Mouse (Mus musculus): ENCODE results near the gene Lef1. TPM values are rescaled to one million over a fixed set of nuclear protein-coding genes. Genes with fewer than 3 reads are reported as not detected.

Lef1 gene
- total RNA-seq (2021), result under 1 TPM; 0.29 to 0.45 TPM

GRCm38 (mm10) chr3:131110191-131111150 is at the start of gene Lef1:
TSS of gene Lef1 (plus strand) at chr3:131110471.
- intact Hi-C loops (cut with DNase I), result no loop called here
- DNase-seq (ENCODE audit: low spot score), result no peak

DNA sequence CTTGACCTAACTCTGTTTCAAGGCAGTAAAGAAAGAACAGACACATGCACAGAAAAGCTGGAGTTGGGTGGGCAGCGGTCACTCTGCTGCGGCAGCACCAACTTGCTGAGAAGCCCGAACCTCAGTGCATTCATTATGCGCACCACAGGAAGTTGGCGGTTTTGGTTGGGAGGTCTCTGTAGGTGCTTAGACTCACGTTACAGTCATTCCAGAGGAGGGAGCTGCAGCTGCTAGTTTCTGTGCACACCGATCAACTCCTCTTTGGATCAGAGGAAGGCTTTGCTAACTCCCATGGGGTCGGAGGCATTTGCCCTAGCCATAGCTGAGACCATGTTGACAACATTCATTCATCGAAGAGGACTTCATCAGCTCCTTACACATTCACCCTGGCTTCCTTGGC is 45.3 kb upstream of the Lef1 start:
- intact Hi-C loops (cut with DNase I), result no loop called here
- no peak for DNase-seq (ENCODE audit: low spot score)

DNA sequence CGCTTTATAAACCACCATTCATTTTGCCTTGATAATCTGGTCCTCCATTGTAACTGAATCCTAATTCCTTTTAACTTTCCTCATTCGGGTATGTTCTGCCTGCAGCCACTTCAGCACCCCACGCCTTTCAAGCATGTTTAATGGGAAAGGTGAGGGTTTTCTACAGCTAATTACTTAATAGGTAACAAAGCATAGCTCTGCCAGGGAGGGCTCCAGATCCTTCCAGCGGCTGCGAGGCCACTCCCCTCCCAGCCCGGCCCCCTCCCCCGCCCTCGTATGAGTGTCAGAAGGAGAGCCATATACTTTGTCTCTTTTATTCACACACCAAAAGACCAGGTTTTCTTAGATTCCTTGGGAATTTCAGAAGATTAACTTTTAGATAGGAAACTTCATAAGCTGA is 44.1 kb upstream of the Lef1 start:
- no peak for DNase-seq (ENCODE audit: low spot score)
- intact Hi-C loops (cut with DNase I), result no loop called here

GRCm38 (mm10) chr3:131068000-131068399 is 42.3 kb upstream of the Lef1 start:
- intact Hi-C loops (cut with DNase I), result no loop called here
- no peak for DNase-seq (ENCODE audit: low spot score)

DNA sequence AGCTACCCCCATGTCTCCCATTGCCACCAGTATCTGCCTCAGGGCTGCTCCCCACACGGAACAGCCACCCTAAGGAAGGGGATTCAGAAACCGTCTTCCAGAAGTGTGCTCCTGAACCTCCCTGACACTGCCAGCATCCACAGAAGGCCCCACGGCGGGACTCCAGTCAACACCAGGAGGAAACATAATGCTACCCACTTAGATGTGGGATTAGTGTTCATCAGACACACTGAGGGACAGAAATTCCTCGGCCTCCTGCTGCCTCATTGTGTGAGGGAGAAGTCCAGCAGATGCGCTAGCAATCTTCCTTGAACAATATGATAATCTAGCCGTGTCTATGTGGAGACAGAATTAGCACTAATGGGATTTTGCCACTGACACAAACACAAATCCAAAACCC is 40.1 kb upstream of the Lef1 start:
- intact Hi-C loops (cut with DNase I), result no loop called here
- no peak for DNase-seq (ENCODE audit: low spot score)

- intact Hi-C loops (cut with DNase I), result no loop called here
Observed at GRCm38 (mm10) chr3:131072661-131073060, 37.6 kb upstream of the Lef1 start.

DNA sequence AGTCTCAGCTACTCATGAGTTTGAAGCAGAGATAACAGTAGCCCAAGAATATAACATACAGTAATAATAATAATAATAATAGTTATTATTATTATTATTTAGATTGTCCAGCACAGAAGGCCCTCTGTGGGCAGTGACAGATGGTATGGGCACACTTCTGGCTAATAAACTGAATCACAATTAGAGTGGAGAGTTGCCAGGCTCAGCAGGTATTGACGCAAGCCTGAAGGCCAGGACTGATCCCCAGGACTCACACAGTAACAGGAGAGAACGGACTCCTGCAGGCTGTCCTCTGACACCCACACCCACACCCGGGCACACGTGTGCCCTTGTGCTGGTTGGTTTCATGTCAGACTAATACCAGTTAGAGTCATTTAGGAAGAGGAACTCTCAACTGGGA is 36.3 kb upstream of the Lef1 start:
- DNase-seq (ENCODE audit: low spot score), result no peak
- intact Hi-C loops (cut with DNase I), result no loop called here

More at GRCm38 (mm10) chr3:131072661-131073060, 37.6 kb upstream of the Lef1 start:
- no peak for DNase-seq (ENCODE audit: low spot score)

DNA sequence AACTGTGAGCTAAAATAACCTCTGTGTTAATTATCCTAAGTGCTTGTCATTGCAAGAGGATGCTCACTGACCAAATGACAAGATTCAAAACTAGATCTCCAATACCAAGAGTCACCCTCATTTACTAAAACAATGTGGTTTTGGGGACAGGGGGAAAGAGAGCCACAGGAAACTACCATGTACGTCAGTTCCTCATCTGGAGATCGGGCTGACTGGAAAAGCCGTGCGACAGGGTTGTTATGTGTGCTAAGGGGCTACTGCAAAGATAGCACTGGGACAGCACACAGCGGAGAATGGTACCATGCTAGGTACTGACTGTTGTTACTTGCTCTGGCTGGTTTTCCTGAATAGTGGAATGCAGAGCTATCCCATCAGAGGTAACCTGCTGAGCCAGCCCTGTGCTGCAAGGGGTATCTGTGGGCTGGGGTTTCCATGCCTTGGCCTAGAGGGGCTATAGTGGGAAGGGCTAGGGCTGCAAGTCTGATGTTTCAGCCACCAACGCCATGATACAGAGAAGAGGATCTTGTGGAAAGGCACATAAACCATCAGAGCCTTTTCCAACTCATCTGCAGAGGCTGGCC is 32.1 kb upstream of the Lef1 start:
- intact Hi-C loops (cut with DNase I), result no loop called here

DNA sequence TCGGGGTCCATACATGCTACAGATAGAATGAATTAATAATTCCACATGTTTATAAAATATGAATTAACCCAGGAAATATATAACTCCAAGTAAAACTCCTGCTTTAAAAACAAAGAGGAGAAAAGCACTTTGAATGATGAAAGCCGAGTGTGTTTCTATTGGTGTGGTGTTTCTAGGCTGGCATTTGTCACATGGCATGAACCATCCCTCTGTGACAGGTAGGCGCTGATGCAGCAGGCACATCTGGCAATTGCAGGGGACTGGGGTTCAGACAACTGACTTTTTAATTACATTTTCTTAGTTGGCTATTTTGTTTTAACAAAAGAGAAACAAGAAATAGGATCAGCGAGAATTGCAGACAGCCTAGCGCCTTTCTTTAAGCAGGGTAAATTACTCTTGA is 31.6 kb upstream of the Lef1 start:
- intact Hi-C loops (cut with DNase I), result no loop called here
- DNase-seq (ENCODE audit: low spot score), result no peak

More for the DNA sequence above, 32.1 kb upstream of the Lef1 start:
- DNase-seq (ENCODE audit: low spot score), result no peak

GRCm38 (mm10) chr3:131083722-131084121 is 26.5 kb upstream of the Lef1 start:
- no peak for DNase-seq (ENCODE audit: low spot score)
- intact Hi-C loops (cut with DNase I), result no loop called here

DNA sequence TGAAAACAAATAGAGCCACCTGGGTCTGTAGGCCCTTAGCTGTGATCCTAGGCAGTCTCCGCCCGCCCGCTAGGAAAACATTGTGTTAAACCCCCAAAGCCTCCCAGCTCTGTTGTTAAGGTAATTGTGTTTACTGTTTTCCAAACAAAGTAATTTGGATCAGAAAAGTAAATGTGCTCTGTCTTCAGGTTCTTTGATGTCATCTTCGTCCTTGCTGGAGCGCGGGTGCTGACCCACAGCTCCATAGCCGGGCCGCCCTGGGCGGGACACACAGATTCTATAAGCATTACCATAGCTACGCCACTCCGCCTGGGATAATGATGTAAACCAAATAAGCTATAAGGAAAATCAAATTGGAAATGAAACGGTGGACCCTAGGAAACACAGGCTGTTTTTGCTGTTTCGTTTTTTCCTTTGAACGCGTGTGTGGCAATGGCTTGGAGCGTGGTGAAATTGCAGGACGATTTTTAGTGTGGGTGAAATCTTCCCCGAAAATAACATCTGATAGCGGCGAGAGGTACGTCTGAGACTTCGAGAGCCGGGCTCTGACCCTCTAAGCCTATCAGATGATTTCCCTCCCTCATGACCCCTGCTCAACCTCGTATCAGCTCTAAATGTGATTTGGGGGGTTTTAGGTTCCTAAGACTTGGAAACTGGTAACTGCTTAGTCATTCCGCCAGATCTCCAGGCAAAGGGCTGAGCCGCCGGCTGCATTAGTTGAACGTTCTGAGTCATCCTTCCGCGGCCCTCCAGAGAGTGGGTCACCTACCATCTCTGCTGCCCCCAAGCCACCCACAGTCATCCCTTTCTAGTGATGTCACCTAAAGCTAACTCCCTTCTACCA is 25.3 kb upstream of the Lef1 start:
- intact Hi-C loops (cut with DNase I), result no loop called here
- no peak for DNase-seq (ENCODE audit: low spot score)

DNA sequence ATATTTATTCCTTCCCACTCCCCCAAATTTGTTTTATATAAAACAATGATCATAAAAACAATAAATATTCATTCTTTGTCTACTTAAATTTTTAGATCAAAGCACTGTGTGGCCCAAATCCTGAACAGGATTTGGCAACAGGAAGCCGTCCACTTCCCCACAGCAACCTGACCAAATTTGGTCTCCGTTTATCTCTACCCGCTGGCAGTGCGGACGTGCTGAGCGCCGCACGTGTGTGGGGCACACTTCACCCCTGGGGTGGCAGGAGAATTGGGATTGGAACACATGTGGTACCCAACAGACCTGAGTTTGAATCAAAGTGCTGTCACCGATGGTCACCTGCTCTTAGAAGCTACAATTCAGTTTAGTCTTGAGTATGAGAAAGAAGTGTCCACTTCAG is 24.3 kb upstream of the Lef1 start:
- DNase-seq (ENCODE audit: low spot score), result no peak
- intact Hi-C loops (cut with DNase I), result no loop called here

DNA sequence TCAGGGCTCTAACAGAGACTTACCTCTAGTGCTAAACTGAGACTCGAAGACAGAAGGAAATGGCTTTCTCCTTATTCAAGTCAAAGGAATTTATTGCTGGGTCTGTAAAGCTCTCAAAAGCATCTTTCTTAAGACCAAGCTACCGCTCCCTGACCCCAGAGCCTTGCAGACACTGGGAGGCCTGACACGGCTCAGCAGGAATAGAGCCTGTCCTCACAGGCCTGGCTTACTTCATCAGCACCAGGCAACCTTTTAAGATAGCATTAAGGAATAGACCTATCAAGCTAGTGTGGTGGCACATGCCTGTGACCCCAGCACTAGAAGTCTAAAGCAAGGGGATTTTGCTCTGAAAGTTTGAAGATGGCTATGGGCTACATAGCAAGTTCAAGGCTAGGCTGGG is 20.6 kb upstream of the Lef1 start:
- intact Hi-C loops (cut with DNase I), result no loop called here
- DNase-seq (ENCODE audit: low spot score), result no peak

GRCm38 (mm10) chr3:131092113-131092512 is 18.2 kb upstream of the Lef1 start:
- DNase-seq (ENCODE audit: low spot score), result no peak
- intact Hi-C loops (cut with DNase I), result no loop called here

GRCm38 (mm10) chr3:131093736-131094135 is 16.5 kb upstream of the Lef1 start:
- DNase-seq (ENCODE audit: low spot score), result no peak
- intact Hi-C loops (cut with DNase I), result no loop called here

- intact Hi-C loops (cut with DNase I), result no loop called here
Observed at GRCm38 (mm10) chr3:131096105-131096504, 14.2 kb upstream of the Lef1 start.

GRCm38 (mm10) chr3:131102191-131102774 is 8.0 kb upstream of the Lef1 start:
- intact Hi-C loops (cut with DNase I), result no loop called here
- DNase-seq (ENCODE audit: low spot score), result no peak

More at GRCm38 (mm10) chr3:131096105-131096504, 14.2 kb upstream of the Lef1 start:
- DNase-seq (ENCODE audit: low spot score), result no peak

DNA sequence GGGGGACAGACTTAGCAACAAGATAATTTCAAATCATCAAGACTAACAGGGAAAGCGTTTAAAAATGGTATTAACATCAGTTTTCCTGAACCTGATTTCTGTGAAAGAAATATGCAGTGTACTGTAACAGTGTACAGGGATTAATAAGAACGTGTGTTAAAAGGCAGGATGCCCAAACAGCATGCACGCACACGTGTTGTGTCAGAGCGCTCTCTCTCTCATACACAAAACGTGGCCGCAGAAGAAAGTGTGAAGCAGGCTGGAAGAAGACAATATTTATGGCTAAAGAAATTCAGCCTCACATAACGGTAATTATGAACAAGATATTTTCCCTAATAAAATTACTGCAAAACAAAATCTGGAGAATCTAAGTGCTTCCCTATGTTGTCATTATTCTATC is 4.9 kb upstream of the Lef1 start:
- no peak for DNase-seq (ENCODE audit: low spot score)
- intact Hi-C loops (cut with DNase I), result no loop called here

- DNase-seq (ENCODE audit: low spot score), result no peak
- intact Hi-C loops (cut with DNase I), result no loop called here
Observed at GRCm38 (mm10) chr3:131105940-131106401, 4.3 kb upstream of the Lef1 start.
